Mouse (Mus musculus) thymus, postnatal 4 days (tissue): Measurements from ENCODE around the gene Ppargc1a.

Source experiments
- DNase-seq: peaks from one replicate; pipeline ENCODE4 v3.0.0; 2021

Ppargc1a gene

DNA sequence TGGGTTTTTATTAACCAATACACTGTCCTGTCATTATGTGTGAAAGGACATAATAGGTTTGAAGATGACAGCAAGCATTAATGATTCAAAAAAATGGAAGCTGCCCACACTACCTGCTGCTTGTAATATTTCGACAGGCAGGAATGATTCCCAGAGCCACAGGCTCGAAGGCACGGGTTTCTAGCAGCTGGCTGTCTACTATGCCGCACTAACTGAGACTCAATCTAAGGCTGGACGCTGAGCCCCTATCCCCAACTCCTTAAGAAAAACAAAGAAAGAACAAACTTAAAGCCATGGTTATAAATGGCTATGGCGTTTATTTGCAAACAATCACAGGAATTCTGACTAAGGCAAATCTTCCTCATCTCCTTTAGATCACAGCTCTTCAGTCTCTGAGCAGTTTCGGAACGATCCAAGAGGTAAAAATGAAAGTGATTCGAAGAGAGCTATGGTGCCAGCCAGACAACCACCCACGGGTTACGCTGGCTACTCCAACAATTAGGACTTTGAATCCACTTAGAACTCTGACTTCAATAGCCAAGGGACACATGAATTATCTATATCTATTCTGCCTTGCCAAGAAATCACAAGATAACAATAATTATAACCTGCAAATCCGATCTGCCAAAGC is 15.6 kb downstream of the Ppargc1a start:
- DNase-seq: no peak

DNA sequence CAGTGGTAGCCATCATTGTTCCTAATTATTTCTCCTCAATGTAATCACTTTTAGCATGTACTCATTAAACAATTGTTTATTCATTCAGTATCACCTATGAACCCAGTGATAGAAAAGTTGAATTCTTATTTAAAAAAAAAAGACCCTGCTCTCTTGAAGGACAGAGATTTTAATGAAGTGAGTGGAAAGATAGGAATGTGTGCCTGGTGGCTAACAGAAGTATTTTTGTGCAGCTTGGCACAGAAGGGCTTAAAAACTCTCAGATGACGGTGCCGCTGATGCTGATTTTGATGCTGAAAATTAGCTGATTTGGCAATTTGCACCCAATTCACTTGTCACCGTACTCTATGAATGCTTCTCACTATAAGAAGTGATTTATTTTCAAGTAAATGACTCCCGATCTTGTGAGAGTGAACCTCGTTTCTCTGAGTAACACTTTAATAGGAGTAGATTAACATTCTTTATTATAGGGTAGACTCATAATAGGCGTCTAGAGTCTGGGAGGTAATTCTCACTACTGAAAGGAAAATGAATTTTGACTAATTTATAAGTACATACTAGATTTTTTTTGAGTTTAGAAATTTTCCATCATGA is 20.0 kb downstream of the Ppargc1a start:
- DNase-seq: no peak

DNA sequence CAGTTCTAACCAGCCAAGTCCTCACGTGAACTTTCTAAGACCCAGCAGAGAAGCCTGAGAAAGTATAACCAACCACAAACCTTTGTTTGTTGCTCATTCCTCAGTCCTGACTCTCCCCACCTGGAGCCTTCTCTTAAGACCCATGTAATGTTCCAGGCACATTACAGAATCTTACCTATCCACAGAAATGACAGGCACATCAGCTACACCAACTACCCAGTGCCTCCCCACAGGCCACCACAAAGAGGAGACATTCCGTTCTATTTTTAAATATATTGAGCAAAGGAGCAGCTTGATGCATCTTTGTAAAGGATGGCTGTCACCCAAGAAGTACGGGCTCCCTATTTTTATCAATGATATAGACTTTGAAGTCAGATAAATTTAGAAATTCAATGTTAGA is 20.7 kb downstream of the Ppargc1a start:
- DNase-seq: no peak

DNA sequence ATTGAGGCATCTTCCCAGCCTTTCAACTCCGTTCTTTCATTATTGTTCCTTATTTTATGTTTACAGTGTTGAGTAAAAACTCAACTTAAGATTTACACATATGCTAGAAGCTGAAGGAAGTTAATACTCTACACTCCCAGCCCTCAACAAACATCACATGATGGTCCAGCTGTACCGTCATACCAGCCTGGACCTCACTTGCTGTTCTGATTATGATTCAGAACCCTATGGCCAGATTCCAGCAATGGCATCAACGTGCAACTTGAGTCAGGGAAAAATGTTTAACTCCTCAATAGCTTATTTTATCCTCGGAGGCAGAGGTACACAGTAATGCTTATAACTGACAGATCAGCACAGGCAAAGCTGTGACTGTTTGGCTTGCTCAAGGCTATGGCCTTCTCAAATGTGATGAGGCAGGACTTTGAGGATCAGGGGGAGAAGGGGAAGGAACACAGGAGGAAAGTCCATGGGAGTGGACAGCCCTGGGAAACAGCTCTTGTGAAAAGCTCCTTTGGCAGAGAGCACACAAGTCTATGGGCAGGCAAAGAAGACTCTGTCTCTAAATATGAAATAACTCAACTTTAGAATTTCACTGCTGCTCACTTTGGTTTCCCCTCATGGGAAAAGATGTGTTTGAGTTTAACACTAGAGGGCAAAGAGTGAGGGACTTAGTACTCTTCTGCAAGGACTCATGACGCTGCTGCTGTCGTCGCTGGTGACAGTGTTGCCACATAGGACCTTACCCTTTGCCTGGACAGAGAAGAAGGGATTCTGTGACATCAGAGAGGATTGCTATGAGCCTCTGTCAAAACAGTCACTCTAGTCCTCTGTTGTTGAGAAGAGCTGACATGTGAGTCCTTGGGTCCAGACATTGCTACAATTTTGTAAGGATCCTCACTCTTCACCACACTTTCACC is 22.1 kb downstream of the Ppargc1a start:
- DNase-seq: no peak

DNA sequence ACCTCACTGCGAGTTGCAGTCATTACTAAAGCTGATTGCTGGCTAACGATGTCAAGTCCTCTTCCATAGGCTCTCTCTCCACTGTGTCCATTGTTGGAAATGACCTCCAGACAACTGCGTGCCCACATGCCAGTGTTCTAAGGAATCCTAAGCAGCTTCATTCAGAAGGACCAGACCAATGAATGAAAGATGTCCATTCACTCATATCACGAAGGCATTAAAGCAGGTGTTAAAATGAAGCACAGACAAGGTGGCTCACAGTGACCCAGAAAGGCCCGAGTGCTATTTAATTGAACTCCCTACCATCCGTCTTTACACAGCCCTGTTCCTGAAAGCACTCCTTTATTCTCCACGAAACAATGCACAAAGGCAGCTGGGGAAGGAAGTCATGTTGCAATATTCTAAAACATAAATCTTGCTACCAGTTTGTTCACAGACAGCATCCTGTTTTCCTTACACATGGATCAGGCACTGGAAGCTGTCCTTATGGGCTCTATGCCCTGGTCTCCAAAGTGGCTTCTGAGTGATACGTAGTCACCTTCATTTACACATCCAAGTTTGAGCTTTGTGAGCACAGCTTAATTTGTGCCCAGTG is 23.3 kb downstream of the Ppargc1a start:
- DNase-seq: no peak

DNA sequence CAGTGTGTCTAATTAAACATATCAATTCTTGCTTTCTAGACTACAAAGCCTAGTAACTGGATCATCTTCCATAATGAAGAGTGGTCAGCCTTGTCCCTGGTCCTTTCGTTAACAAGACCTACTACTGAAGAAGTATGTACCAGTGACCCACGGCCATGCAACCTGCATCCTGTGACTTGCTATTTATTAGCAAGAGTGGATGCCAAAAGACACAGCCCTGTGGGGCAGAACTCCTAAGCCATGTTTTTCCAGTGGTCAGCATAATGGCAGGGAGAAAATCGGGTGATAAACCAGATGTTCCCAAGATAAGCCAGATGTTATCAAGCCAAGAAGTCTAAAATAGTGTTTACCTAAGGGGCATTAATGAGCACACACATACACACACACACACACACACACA is 26.0 kb downstream of the Ppargc1a start:
- DNase-seq: no peak

DNA sequence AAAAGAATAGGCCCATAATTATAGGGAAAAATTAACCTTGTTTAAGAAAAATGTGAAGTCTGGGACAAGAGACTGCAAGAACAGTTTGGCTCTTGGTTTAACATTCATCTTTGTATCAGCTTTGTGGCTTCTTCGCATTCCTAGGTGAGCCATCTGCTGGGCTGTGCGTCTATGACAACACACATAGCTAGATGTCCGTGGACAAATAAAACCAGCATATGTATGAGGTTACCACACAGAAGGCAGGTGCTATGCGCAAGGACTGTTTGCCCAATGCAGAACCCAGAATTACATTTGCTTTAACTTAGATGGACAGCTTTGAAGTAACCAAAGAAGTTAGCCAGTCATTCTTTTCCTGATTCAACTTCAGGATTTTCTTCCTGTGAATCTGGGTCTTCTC is 26.7 kb downstream of the Ppargc1a start:
- DNase-seq: no peak

DNA sequence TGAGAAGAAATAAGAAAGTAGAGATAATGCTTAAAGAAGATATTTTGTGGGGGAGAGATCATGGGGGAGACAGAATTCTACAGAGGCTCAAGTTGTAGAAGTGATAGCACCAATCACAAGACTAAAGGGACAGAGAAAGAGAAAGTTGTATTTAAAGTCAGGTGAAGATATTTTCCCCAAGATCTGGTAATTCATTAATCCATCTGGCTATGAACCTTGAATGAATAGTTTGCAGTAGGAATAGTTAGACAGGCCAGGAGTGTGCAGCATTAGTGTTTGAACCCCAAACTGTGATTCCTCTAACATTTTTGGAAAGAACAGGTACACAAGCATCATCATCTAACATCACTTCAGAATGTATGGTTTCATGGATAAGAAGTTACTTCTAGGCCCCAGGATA is 28.0 kb downstream of the Ppargc1a start:
- DNase-seq: no peak

DNA sequence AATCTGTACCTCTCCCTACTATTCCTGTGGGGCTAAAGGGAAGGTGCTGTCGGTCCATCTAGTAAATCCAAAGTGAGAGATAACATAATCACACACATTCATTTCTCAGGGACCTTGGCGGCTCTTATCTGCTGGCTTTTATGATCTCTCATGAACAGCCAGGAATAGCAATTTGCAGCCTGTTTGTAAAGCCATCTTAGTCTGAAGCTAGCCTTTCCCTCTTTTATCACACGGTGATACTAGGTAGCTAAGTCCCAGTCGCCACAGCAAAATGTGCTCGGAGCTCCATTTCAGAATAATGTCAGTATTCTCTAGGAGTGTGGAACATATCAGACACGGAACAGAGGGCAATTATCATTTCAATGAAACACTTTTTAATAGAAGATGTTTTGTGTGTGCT is 29.2 kb downstream of the Ppargc1a start:
- DNase-seq: no peak

DNA sequence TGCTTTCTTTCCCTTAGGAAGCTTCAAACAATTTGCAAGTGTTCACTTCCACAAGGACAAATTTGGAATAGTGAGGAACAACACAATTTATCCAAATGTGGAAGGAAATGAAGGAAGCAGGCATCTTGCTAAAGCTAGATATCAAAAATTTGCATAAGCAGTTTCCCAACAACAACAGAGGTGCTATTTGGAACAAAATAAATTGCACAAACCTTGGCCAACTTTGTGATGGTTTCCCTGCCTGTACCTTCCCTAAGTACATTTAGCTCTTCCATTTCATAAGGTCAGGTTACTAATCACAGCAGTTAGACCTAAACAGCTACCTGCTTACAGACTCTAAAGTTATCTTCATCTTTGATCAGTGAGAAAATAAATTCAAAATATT is 29.9 kb downstream of the Ppargc1a start:
- no peak for DNase-seq

DNA sequence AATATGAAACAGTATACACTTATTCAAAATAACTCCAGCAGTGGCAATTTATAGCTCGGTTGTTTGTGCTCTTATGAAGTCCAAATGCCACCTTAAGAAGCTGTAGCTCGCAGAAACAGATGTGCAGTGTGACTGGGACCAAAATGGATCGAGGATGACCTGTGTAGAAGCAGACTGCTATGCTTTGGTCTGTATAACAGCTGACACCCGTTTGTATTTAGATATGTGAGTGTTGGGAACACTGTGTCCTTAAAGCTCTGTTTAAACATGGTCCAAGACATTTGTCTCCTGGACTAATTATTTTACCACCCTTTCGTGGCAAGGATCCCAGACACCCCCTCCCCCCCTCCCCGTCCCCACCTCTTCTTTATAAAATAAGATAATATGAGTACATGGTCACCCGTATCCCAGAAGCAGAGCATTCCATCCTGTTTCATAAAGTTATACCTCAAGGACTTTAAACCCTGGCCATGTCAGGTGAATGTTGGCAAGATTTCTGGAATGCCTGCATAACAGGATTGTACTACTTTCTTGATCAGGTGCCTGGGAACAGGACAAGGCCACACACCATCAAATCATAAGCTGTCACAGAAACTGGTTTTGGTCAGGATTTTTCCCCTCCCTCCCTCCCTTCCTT is 30.4 kb downstream of the Ppargc1a start:
- DNase-seq: no peak

DNA sequence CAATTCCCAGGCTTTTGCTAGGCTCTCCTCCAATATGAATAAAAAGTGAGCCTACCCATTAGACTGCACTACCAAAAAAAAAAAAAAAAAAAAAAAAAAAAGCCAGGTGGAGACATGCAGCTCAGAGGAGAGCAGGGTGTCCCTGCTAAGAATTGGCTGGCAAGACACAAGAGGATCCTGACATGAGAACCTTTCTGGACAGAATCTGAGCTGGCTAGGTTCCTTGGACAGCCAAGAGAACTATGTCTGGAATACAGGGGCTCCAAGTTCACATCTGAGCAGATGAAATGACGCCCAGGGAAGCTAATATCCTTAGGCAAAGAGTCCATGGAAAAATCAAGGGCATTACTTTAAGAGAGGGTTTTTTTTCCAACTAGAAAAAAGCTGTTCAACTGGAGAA is 33.1 kb downstream of the Ppargc1a start:
- DNase-seq: no peak

DNA sequence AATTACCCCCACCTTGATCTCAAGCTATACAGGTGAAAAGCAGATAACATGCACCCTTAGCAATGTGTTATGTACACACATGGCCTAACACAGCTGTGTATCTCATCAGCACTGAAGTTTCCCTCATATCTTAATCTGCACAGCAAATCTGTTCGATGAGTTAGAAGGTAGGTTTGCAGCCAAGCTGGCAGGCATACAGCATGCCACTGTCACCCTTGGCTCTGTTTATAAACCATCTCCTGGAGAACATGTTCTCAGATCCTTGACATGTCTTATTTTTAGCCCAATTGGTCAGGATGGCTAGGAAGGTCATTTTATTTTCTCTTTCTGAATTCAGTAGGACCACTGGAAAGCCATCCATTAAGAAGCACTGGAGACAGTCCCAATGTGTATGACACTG is 36.2 kb downstream of the Ppargc1a start:
- no peak for DNase-seq

DNA sequence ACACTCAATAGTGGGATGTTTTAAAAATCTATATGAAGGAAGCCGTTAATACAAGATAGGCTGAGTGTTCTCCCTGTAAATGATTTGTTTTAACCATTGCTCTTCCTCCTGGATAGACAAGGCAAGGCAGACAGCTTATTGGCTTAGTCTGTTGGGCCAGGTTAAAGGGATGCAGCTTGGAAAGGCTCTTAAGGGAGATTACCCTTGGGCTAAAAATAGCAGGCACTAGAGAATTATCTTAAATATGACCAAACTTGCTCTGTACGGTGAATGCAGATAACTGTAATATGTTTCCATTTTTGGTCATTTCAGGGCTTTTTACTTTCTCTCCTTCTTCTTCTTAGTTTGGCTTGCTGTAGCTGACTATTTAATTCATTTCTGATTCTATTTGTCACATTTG is 38.1 kb downstream of the Ppargc1a start:
- no peak for DNase-seq

DNA sequence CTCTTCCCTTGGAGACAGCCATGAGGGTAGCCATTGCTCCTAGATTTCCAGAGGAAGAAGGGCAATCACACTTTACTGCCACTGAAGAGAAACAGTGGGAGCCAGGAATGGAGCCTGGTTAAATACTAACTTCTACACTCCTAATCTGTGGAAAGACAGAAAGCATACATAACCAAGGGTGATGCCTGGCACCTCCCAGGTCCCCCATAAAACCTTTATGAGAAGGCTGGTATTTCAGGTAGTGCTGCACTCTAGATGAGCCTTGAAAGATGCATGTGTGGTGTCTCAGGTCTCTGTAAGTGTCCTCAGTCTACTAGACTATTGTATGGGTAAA is 39.4 kb downstream of the Ppargc1a start:
- no peak for DNase-seq

DNA sequence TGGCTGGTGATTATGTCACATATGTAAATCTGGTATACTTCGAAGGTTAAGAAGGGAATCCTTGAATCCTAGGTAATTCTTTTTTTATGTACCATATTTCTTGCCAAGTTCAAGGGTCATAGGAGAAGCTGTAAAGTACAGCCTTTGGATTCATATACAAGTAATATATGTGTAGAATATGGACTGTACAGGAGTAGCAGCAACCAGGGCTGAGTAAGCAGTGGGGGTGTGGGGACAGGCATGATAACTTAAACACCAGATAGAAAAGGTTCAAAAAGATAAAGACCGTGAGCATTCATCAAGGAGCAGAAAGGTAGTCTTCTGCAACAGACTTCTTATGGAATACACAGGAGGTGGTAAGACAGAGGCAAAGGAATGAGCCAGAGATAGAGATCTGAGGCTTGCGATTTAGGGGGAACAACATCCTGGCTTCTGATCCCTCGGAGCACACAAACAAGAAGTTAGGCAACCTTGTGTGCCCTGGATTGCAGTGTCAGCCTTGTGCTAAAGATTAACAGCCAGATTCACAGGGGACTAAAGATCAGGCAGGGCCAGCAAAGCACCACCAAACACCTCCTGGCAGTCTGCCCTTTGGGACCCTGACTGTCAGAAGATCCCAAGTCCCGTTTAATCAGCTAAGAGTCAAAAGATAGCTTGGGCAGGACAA is 39.9 kb downstream of the Ppargc1a start:
- no peak for DNase-seq

DNA sequence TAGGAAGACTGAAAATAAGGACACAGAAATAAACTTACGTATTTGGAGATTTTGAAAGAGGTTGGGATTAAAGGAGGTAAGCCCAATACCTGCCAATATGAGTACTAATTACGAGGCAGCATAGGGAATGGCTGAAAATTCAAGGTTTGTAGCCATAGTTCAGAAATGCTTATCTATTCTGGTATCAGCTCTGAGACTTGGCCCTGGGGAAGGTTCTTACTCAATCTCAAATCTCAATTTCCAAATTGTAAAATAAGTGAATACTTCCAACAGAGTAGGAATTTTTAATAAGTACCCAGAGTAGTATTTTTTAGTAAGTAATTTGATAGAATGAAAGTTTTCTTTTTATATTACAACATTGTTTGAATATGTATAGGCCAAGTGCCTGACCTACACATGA is 41.7 kb downstream of the Ppargc1a start:
- no peak for DNase-seq

DNA sequence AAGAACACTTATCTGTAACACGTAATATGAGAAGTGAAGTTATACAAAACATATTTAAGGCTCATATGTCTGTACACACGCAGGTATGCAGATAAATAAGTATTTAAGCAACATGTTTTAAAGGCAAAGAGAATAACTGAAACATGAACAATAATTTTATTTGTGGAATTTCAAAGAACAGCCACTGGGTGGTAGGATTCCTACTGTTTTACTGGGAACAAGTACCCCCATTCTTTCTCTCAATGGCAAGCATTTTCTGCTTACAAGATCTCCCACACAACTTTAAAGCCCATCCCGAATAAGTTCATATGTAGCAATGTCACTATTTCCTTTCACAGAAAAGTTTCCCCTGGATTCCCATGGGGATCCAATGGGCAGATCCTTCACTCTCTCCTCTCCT is 46.7 kb downstream of the Ppargc1a start:
- DNase-seq: no peak

DNA sequence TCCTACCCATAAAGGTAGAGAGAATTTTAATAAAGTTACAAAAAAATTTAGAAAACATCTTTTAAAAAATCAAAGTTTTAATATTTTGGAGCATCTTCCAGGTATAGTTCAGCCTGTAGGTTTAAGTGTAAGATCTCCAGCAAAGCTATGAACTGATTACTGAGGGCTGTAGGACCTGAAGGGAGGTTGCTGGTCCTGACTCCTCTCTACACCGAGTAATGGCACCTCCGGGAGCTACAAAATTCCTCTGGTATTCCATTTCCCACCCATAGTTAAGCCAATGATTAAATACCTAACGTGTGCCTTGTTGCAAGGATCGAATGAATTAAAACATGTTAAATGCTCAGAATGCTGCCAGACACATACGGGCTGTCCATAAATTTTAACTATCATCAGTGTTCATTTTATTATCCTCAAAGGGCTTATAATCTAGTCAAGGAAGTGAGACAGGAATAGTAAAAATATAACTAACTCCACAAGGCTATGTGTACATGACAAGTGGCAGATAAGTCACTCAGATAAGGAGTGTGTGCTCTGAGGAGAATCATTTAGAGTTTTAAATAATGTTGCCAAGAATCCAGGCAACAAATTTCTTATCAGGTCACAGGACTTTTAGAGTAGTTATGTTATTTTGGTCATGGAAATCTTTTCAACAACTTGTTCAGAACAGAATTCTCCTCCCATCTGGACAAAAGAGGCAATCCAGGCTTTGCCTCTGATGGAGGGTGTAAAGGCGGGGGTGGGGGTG is 49.9 kb downstream of the Ppargc1a start:
- no peak for DNase-seq

DNA sequence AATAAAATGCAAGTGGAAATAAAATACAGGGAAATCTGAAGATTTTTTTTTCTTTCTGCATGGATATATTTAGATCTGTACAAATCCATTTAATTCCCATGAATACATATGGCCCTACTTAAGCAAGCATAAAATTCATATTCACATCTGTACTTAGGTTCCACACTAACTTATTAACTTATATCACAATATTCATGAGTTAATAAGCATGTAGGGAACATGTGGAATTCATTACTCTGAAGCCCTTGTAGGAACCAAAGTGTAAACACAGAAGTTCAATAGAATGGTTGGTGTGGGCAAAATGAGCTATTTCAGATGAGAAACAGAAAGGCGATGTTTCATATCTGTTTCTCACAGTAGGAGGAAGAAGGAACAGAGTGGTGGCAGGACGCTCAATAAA is 62.9 kb downstream of the Ppargc1a start:
- DNase-seq: no peak

DNA sequence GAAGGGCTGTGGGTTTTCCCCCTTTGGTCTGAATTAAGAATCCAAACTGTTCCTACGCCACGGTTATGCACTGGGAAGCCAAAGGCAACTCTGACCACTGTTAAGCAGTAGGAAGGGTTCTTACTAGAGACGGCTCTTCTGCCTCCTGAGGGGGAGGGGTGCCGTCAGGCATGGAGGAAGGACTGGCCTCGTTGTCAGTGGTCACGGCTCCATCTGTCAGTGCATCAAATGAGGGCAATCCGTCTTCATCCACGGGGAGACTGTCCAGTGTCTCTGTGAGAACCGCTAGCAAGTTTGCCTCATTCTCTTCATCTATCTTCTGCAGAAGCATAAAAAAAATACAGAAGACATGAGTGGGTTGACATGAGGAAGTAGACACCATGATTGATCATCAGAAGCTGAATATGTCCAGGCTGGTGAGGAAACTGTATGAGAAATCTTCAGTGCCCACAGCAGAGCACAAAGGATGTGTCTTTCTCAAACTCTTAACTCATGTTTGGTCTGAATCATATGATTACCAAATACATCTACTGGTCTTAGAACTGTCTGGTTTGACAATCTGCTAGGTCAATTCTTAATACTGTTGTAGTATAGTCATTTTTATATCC is 69.5 kb downstream of the Ppargc1a start:
- no peak for DNase-seq

DNA sequence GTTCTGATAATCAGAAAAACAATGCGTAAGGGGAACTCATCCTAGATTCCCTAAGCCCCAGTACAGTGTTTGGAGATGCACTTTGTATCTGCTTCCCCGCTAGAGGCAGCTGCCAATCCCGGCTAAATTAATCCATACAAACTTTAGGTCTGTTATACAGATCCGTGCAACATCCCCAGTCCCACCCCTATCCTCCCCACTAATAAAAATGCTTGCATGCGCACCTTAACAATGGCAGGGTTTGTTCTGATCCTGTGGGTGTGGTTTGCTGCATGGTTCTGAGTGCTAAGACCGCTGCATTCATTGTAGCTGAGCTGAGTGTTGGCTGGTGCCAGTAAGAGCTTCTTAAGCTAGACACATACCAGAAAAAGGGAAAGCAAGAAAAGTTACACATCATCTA is 72.1 kb downstream of the Ppargc1a start:
- no peak for DNase-seq
